Mouse (Mus musculus) E14TG2a.4 (cell line): ENCODE measurements around the gene Zfp605.
"Not testable (repeated sequence)": the region's sequence is repeated elsewhere in the genome, so short reads cannot be mapped to it uniquely, and the experiment has no call there.

Experiments
- H3K27me3 ChIP-seq: 2 replicates; pipeline ENCODE4 v1.6.1; 2014; ENCODE audit warnings: low read length, control low read depth; ENCODE audit not compliant: insufficient read depth
- H3K36me3 ChIP-seq: 2 replicates; pipeline ENCODE4 v1.6.1; 2014; ENCODE audit warnings: low read length, control low read depth; ENCODE audit not compliant: insufficient read depth
- H3K4me1 ChIP-seq: replicated peaks from 2 replicates; pipeline ENCODE4 v1.6.1; 2014; ENCODE audit warnings: low read depth, low read length, control low read depth
- H3K4me3 ChIP-seq: replicated peaks from 2 replicates; pipeline ENCODE4 v1.5.1; 2014; ENCODE audit warnings: mild to moderate bottlenecking, low read length
- H3K9me3 ChIP-seq: 2 replicates; pipeline ENCODE4 v1.6.1; 2014; ENCODE audit warnings: low read length, control low read depth
- CTCF ChIP-seq: conservative IDR thresholded peaks from 2 replicates; pipeline ENCODE4 v1.5.1; 2014; ENCODE audit warnings: low read length
- NANOG ChIP-seq: IDR thresholded peaks from 2 replicates; pipeline ENCODE4 v1.6.1; 2014; ENCODE audit warnings: borderline replicate concordance, low read length, mixed read lengths
- POU5F1 ChIP-seq: IDR thresholded peaks from 2 replicates; pipeline ENCODE4 v1.6.1; 2014; ENCODE audit warnings: low read length, borderline replicate concordance

The Zfp605 gene

GRCm38 (mm10) chr5:110109991-110110441 lies at the start of gene Zfp605:
Gene Zfp605, plus strand, starts transcription at chr5:110110092.
- no peak for TF ChIP-seq POU5F1
- TF ChIP-seq NANOG, result no peak
- no peak for TF ChIP-seq CTCF
- Histone ChIP-seq H3K4me1 (peaks cover 36% of the 10 kb centered on the region), H3K4me3 (peak within 1 kb of the TSS; percentile 85), H3K9me3 (no peaks in the 10 kb centered on the region), H3K36me3 (peaks cover 42% of the 10 kb centered on the region), H3K27me3 (no peaks in the 10 kb centered on the region)

GRCm38 (mm10) chr5:110072413-110072812 lies 37.5 kb upstream of the Zfp605 start, which contains the start of gene Gm17655:
Gene Gm17655, minus strand, starts transcription at chr5:110072513.
- peaks cover 28% of the 10 kb centered on the region for H3K9me3 ChIP-seq
- H3K36me3 ChIP-seq, H3K27me3 ChIP-seq, H3K4me1 ChIP-seq, H3K4me3 ChIP-seq: not testable (repeated sequence)

- Histone ChIP-seq H3K9me3 (peaks cover 29% of the 10 kb centered on the region), H3K36me3 (peaks cover 40% of the 10 kb centered on the region), H3K4me1 (peaks cover 50% of the 10 kb centered on the region), H3K27me3 (no peaks in the 10 kb centered on the region), H3K4me3 (peak overlapping the region; percentile 1; the same call in 1 of the 2 replicates)
- TF ChIP-seq POU5F1 (no peak), NANOG (no peak), CTCF (no peak)
Measured at GRCm38 (mm10) chr5:110082961-110083360, 26.9 kb upstream of the Zfp605 start.

GRCm38 (mm10) chr5:110086161-110086866 lies 23.6 kb upstream of the Zfp605 start:
- Histone ChIP-seq H3K9me3 (no peaks in the 10 kb centered on the region), H3K27me3 (no peaks in the 10 kb centered on the region), H3K4me3 (peak overlapping the region; percentile 83), H3K4me1 (peaks cover 57% of the 10 kb centered on the region), H3K36me3 (peaks cover 7% of the 10 kb centered on the region; the same call in 1 of the 2 replicates)
- TF ChIP-seq CTCF, result no peak
- TF ChIP-seq POU5F1, result no peak
- no peak for TF ChIP-seq NANOG

GRCm38 (mm10) chr5:110091546-110091945 lies 18.3 kb upstream of the Zfp605 start:
- Histone ChIP-seq H3K9me3 (no peaks in the 10 kb centered on the region), H3K4me1 (peaks cover 53% of the 10 kb centered on the region), H3K4me3 (no peak overlapping the region), H3K27me3 (no peaks in the 10 kb centered on the region), H3K36me3 (peaks cover 9% of the 10 kb centered on the region)
- TF ChIP-seq CTCF (no peak), NANOG (no peak), POU5F1 (no peak)

- peaks cover 63% of the 10 kb centered on the region for H3K4me1 ChIP-seq
- H3K4me3 ChIP-seq, result peak within 1 kb of the TSS; percentile 77
- H3K27me3 ChIP-seq, result no peaks in the 10 kb centered on the region
- H3K36me3 ChIP-seq, result peaks cover 9% of the 10 kb centered on the region
- H3K9me3 ChIP-seq, result no peaks in the 10 kb centered on the region
- TF ChIP-seq NANOG (no peak), POU5F1 (no peak), CTCF (no peak)
Measured at GRCm38 (mm10) chr5:110094030-110094846, 15.7 kb upstream of the Zfp605 start, which contains the start of gene Gm35315. Gene Gm35315, minus strand, starts transcription at chr5:110094420.

GRCm38 (mm10) chr5:110094847-110095213 lies 15.1 kb upstream of the Zfp605 start:
- Histone ChIP-seq H3K27me3 (no peaks in the 10 kb centered on the region), H3K4me3 (peak overlapping the region; percentile 77), H3K4me1 (peaks cover 68% of the 10 kb centered on the region), H3K36me3 (peaks cover 9% of the 10 kb centered on the region), H3K9me3 (no peaks in the 10 kb centered on the region)
- TF ChIP-seq NANOG, result no peak
- TF ChIP-seq CTCF, result no peak
- TF ChIP-seq POU5F1, result no peak

- peaks cover 21% of the 10 kb centered on the region for H3K36me3 ChIP-seq
- peaks cover 86% of the 10 kb centered on the region for H3K4me1 ChIP-seq
- peak overlapping the region; percentile 61 for H3K4me3 ChIP-seq
- TF ChIP-seq POU5F1 (no peak), CTCF (no peak), NANOG (peak; percentile 90)
- no peaks in the 10 kb centered on the region for H3K27me3 ChIP-seq
- no peaks in the 10 kb centered on the region for H3K9me3 ChIP-seq
Measured at GRCm38 (mm10) chr5:110098991-110099477, 10.9 kb upstream of the Zfp605 start.
